Mouse (Mus musculus) WW6 (cell line): Measurements from ENCODE around the gene Lcorl.

Experiments
- DNase-seq: peaks from one replicate; pipeline ENCODE4 v3.0.0-alpha.2; 2013; ENCODE audit warnings: low read depth, low spot score

The Lcorl gene

GRCm38 (mm10) chr5:45857254-45858011 is at the start of gene Lcorl:
TSS of gene Lcorl (minus strand) at chr5:45857615.
- DNase-seq = peak; percentile 90

- DNase-seq = no peak
These were observed 47.3 kb upstream of the Lcorl start for GRCm38 (mm10) chr5:45904683-45905082.

DNA sequence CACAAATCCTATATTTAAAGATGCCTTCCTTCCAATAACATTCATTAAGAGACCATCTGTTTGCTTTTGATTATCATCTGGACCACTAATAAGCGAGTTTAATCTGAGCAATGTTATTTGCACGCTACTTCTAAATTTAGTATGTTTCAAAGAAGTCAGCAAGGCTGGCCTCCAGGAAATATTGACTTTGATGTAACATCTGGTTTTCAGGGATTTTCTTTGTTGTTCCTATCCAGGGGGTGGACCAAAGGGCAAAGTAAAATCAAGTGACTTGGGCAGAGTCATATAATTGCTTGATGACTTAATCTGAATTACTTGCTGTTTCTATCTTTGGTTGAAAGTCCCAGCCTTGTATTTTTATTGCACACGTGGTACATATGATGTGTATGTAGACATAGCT is 45.8 kb upstream of the Lcorl start:
- DNase-seq = no peak

DNA sequence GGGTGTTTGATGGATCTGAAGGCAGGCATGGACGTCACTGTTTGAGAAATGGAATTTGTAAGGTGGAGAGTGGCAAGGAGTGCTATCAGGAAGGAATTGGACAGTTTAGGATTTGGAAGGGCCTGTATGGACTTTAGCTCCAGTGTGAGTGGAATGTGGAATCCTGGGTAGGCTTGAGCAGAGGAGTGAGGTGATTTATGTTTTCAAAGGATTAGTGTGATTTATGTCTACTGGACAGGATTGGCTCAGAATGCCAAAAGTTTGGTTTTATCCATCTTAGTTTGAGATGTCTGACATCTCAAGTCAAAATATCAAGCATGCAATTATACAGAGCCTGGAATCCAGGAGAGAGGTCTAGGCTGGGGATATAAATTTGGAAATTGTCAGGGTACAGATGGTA is 37.9 kb upstream of the Lcorl start:
- no peak for DNase-seq

GRCm38 (mm10) chr5:45893696-45894095 is 36.3 kb upstream of the Lcorl start:
- no peak for DNase-seq

GRCm38 (mm10) chr5:45876328-45876727 is 18.9 kb upstream of the Lcorl start:
- no peak for DNase-seq

DNA sequence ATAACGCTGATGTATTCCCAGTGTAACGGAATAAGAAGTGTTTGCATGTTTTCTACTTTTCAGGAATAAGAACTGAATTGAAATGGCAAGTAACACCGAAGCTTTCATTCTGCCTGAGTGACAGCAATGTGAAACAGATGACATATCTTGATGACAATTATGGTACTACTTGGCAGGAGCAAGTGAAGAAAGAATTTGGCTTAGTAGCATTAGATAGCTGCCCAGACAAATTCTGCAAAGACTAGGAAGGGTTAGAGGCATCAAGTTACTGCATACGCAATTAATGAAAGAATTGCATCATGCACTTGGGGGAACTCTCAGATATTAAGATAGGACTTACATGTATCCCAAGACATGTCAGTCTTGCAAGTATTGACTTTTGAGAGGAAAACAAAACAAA is 18.1 kb upstream of the Lcorl start:
- no peak for DNase-seq

GRCm38 (mm10) chr5:45874284-45875030 is 17.0 kb upstream of the Lcorl start:
- no peak for DNase-seq

GRCm38 (mm10) chr5:45858368-45858767 is 953 bp upstream of the Lcorl start:
- DNase-seq = no peak

GRCm38 (mm10) chr5:45856876-45857253 is 550 bp downstream of the Lcorl start:
- DNase-seq = no peak

GRCm38 (mm10) chr5:45856303-45856821 is 1.1 kb downstream of the Lcorl start:
- DNase-seq = peak; percentile 14

GRCm38 (mm10) chr5:45855526-45856302 is 1.7 kb downstream of the Lcorl start:
- no peak for DNase-seq

DNA sequence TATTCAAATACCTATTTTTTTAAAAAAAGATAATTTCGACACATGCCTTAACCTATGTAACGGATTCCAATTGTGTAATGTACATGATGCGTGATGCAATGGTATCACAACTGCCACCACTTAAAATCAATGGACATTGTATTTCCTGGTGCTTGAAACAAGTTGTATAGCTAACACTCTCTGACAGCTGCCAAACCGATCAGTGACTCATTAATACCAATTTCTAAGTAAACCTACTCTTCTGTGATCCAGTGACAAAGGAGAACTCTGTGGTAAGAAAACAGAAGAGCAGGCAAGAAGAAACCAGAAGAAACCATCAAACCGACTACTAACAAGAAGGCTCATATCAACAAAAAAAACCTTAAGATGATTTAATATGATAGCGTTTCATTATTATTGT is 12.7 kb downstream of the Lcorl start:
- DNase-seq = no peak

- no peak for DNase-seq
These were observed 22.3 kb downstream of the Lcorl start for GRCm38 (mm10) chr5:45835131-45835530.

- no peak for DNase-seq
These were observed 45.9 kb downstream of the Lcorl start for GRCm38 (mm10) chr5:45811527-45811926.

GRCm38 (mm10) chr5:45791864-45792263 is 65.6 kb downstream of the Lcorl start:
- DNase-seq = no peak

- no peak for DNase-seq
These were observed 67.2 kb downstream of the Lcorl start for GRCm38 (mm10) chr5:45790221-45790620.

DNA sequence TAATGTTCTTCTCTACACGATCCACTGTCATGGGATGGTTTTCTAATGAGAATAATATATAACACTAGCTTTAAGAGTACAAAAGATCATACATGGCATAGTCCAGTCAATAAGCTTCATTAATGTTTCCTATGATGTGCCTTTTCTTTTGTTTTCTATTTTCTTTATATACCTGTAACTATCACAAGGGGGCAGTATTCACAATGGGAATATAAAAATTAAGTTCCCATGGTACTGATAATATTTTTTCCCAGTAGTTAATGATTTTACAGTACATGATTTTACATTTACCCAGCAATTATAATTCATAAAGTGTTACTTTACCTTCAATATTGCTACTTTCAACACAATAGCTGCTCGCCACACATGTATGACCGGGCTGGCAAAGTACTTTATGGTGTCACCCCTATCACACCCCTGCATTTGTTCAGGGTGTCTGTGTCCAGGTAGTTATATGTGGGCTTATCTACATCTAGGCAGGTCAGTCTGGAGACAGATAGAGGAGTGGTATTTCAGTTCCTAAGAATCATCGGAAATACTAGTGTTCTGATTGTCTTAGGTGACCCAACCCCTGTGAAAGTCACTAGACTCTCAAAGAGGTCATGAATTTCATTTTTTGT is 99.8 kb downstream of the Lcorl start:
- no peak for DNase-seq

- DNase-seq = no peak
These were observed 119.5 kb downstream of the Lcorl start for GRCm38 (mm10) chr5:45737911-45738310.

DNA sequence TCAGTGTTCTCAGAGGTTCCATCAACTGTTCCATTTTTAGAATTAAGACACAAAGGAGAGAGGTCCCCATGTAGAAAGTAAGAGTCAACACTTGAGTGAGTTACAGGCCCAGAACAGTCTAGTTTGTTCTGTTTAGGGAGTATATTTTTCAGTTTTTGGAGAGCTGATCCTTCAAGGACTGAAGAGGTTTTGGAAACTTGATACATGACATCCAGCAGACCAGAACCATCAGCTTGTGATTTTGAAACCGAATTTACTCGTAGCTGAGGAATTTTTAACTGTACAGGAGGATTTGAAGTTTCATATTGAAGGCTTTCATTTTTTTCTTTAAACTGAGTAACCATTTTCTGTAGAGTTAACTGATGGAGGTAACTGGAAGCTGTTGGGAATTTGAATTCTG is 123.7 kb downstream of the Lcorl start:
- DNase-seq = no peak

- DNase-seq = no peak
These were observed 138.4 kb downstream of the Lcorl start for GRCm38 (mm10) chr5:45718848-45719488.
